Mouse (Mus musculus) T-cell, adult 2 months (primary cell): Measurements from ENCODE around the gene Dner.

ENCODE experiments used
- DNase-seq: peaks from one replicate; pipeline ENCODE4 v3.0.0; 2022; ENCODE audit warnings: low spot score

Dner gene

GRCm38 (mm10) chr1:84695517-84696411 is at the start of gene Dner:
TSS of gene Dner (minus strand) at chr1:84696221.
- no peak for DNase-seq

- no peak for DNase-seq
Observed at GRCm38 (mm10) chr1:84742156-84742555, 46.1 kb upstream of the Dner start.

GRCm38 (mm10) chr1:84740080-84740479 is 44.1 kb upstream of the Dner start:
- no peak for DNase-seq

GRCm38 (mm10) chr1:84737097-84737496 is 41.1 kb upstream of the Dner start:
- DNase-seq = no peak

- DNase-seq = no peak
Observed at GRCm38 (mm10) chr1:84733799-84734198, 37.8 kb upstream of the Dner start.

- DNase-seq = no peak
Observed at GRCm38 (mm10) chr1:84731763-84732162, 35.7 kb upstream of the Dner start.

- DNase-seq = no peak
Observed at GRCm38 (mm10) chr1:84722841-84723240, 26.8 kb upstream of the Dner start.

DNA sequence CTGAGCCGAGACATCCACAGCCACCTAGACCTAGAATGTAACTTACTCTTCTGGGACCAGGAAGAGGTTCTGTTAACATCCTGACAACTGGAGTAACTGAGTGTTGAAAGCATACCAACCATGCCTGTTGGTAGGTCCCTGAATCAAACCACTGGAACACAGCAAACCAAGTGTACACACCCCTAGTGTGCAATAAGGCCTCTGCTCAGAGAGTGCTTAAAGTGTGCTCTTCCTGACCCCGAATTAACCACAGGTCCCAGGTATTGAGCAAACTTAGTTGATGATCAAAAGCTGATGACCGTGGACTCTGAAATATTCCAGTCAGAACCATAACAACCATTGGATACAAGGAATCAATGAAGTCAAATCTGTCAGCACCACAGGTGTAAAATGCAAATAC is 26.4 kb upstream of the Dner start:
- DNase-seq = no peak

DNA sequence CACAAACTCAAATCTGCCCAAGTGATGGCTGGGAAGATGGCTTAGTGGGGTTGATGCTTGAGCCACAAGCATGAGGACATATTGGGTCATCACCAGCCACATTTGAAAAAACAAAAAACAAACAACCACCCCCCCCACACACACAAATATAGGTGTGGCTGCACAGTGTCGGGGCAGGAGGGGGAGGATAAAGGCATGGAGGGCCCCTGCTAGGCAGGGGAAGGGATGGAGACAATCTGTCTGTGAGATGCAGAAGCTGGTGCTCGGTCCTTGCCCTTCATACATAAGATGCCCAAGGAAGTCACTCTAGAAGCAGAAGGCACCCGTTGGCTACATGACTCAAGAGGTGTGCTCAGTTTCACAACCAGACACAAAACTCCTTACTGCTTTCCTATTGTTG is 25.9 kb upstream of the Dner start:
- no peak for DNase-seq

- DNase-seq = peak; percentile 51
Observed at GRCm38 (mm10) chr1:84709810-84710785, 14.1 kb upstream of the Dner start.

- DNase-seq = no peak
Observed at GRCm38 (mm10) chr1:84709406-84709805, 13.4 kb upstream of the Dner start.

DNA sequence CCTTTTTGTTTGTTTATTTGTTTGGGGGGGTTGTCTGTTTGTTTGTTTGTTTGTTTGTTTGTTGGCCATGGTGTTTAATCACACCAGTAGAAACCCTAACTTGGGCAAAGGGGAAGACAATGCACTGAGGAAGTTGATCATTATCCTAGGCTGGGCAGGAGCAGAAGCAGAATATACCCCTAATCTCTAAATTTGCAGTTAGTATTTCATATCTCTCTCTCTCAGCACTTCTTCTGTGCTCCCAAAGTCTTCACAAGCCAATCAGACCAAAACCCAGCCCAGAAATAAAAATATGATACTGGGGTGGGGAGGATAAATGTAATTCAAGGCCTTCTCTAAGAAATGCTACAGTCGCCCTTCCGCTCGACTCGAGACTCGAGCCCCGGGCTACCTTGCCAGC is 4.2 kb upstream of the Dner start:
- DNase-seq = no peak

DNA sequence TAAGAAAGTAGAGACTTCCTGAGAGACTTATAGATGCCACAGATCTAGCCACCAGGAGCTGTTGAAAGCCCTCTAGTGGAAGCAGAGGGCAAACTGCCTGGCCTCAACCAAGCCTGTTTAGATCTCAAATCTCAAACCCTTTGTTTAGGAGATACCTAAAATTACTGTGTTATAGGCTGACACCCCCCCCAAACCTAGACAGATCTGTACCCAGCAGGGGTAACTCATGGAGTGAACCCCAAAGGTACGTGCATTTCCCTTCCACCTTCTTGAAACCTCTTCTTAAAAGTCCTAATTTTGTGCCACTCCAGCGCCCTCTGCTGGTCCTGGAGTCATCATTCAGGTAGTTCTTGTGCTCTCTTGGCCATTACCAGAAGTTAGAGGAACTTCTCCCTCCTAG is 1.1 kb upstream of the Dner start:
- peak; percentile 15 for DNase-seq

GRCm38 (mm10) chr1:84694688-84695474 is 1.1 kb downstream of the Dner start:
- no peak for DNase-seq

DNA sequence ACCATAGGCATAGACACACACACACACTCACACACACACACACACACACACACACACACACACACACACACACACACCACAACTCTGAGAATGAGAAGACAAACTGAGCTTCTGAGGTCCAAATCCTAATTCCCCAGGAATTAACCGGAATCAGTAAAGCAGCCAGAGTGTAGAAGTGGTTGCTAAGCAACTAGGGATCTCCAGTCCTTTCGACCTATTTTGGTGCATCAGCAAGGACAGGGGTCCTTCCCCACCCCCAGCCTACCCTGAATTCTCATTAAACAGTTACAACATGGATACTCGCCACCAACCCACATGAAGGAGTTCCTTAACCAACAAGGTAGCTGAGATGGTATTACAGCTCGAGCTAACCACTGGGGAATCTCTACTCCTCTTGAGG is 18.1 kb downstream of the Dner start:
- no peak for DNase-seq

GRCm38 (mm10) chr1:84668100-84668846 is 27.7 kb downstream of the Dner start:
- no peak for DNase-seq

DNA sequence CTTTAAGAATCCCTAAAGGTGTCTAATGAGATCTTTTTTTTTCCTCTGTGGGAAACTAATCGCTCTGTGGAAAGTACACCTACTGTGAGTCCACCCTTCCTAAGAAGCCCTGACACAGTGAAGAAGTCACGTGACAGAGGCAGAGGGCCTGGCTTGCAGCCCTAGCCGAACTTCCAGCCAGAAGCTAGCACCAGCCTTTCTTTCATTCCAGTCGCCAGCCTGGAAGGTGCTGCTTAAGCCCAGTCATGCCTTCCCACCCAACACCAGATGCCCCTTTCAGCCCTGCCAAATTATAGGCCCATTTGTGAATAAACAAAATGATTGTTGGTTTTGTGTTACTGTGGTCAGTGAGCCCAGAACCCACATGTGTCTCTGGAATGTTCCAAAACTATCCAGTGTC is 28.4 kb downstream of the Dner start:
- DNase-seq = no peak

DNA sequence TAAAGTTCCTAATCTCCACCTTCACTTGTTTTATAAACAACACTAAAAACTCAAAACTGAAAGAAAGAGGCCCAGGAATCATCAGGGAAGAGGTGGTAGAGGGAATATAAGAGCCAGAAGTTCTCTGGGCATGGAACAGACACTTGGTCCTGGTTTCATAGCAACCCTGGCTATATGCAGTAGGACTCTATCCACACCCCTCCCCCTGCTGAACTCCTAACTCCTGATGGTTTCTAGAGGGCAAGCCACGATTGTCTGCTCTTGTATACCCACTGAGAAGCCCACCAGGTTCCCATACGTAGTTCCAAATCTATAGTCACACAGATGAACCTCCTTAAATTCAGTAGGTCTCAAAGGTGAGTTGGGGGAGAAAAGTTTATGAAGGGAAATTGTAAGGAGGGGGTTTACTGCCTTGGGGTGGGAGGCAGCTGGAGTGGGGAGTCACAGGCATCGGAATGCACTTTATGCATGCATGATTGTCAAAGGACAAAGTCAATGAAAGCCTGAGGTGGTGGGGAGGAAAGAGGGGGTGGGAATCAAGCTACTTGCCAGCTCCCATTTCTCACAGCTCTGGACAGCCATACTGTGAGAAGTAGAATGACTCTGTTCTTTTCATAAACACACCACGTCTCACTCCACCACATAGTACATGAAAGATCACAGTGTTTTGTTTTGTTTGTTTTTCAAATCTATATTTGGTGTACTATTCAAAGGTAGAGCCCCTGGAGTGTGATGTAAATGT is 31.5 kb downstream of the Dner start:
- no peak for DNase-seq

- DNase-seq = no peak
Observed at GRCm38 (mm10) chr1:84646781-84647180, 49.2 kb downstream of the Dner start.

GRCm38 (mm10) chr1:84640463-84640862 is 55.6 kb downstream of the Dner start:
- DNase-seq = no peak

GRCm38 (mm10) chr1:84636890-84637289 is 59.1 kb downstream of the Dner start:
- DNase-seq = no peak
